Mouse (Mus musculus) megakaryocyte progenitor cell, adult 5-6 weeks (primary cell): ENCODE measurements at regions not wholly inside any gene's neighbourhood (a gene's known extent, or its start where the extent isn't known, plus 50 kb on each side); places are given as distances from the start of the nearest gene placed in this dataset.
"Not testable (repeated sequence)": the region's sequence is repeated elsewhere in the genome, so short reads cannot be mapped to it uniquely, and the experiment has no call there.

Experiments used
- ATAC-seq: replicated peaks from 2 replicates; pipeline ENCODE4 v1.8.0; 2016; ENCODE audit warnings: mild to moderate bottlenecking, moderate TSS enrichment, inconsistent platforms; ENCODE audit not compliant: poor library complexity

- ATAC-seq, result not testable (repeated sequence)
These were observed 58.7 kb upstream of the Srd5a3 start for GRCm38 (mm10) chr5:76081379-76081778.

- no peak for ATAC-seq
These were observed 59.6 kb upstream of the Srd5a3 start for GRCm38 (mm10) chr5:76080429-76080828.

- ATAC-seq, result peak; percentile 53; the same call in 1 of the 2 replicates
These were observed 60.7 kb upstream of the Srd5a3 start for GRCm38 (mm10) chr5:76079204-76080025.

- peak; percentile 73 for ATAC-seq
These were observed 61.6 kb upstream of the Srd5a3 start for GRCm38 (mm10) chr5:76078485-76078884.

GRCm38 (mm10) chr5:76076283-76076682, 63.8 kb upstream of the Srd5a3 start:
- ATAC-seq, result peak; percentile 24; the same call in 1 of the 2 replicates

- ATAC-seq, result peak; percentile 18; the same call in 1 of the 2 replicates
These were observed 64.7 kb upstream of the Srd5a3 start for GRCm38 (mm10) chr5:76075401-76075800.

- no peak for ATAC-seq
These were observed 72.2 kb upstream of the Srd5a3 start for GRCm38 (mm10) chr5:76067881-76068280.

- 0 out of 2 replicates have a peak, but pooled peaks have one; percentile 18 for ATAC-seq
These were observed 72.8 kb upstream of the Srd5a3 start for GRCm38 (mm10) chr5:76067231-76067630.

GRCm38 (mm10) chr5:76065789-76066188, 74.3 kb upstream of the Srd5a3 start:
- ATAC-seq, result no peak

- ATAC-seq, result no peak
These were observed 74.8 kb upstream of the Srd5a3 start for GRCm38 (mm10) chr5:76065227-76065626.

GRCm38 (mm10) chr5:76064686-76065085, 75.4 kb upstream of the Srd5a3 start:
- ATAC-seq, result no peak

- peak; percentile 92 for ATAC-seq
These were observed 76.6 kb upstream of the Srd5a3 start for GRCm38 (mm10) chr5:76063473-76063872.

GRCm38 (mm10) chr5:76058011-76058410, 79.8 kb upstream of the Kdr start:
- ATAC-seq, result no peak

GRCm38 (mm10) chr5:76055849-76056248, 77.6 kb upstream of the Kdr start:
- ATAC-seq, result no peak

- no peak for ATAC-seq
These were observed 74.5 kb upstream of the Kdr start for GRCm38 (mm10) chr5:76052782-76053181.

- no peak for ATAC-seq
These were observed 73.4 kb upstream of the Kdr start for GRCm38 (mm10) chr5:76051658-76052057.

- peak; percentile 88 for ATAC-seq
These were observed 70.0 kb upstream of the Kdr start for GRCm38 (mm10) chr5:76048103-76048874.

- no peak for ATAC-seq
These were observed 65.6 kb upstream of the Kdr start for GRCm38 (mm10) chr5:76043521-76044510.

GRCm38 (mm10) chr5:76040454-76041203, 62.4 kb upstream of the Kdr start:
- peak; percentile 76 for ATAC-seq

- no peak for ATAC-seq
These were observed 50.5 kb upstream of the Kdr start for GRCm38 (mm10) chr5:76028729-76029128.
